ENCODE assay signal across 15 mouse cellular contexts in the genomic region with DNA sequence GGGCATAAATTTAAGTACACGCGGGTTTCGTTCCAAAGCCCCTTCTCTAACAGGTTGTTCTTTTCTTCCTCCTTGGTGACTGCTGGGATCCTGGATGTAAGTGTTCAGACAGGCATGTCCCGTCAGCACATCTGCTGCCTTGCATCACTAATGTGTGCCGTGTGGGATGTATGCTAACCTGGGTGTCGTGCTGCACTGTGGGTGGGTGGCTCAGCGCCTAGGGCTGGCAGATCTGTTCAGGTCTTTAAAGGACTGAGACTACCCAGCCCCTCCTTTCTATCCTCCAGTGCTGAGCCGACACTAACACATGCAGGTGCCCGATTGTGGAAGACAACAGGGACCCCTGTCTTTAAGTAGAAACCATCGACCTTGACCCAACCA. TPM values are rescaled to one million over a fixed set of nuclear protein-coding genes. Genes with fewer than 3 reads are reported as not detected.
DNase-seq lines count a peak whose midpoint lies in the region; ATAC-seq and TF ChIP-seq lines count a peak whose summit lies in the region.
"Had no signal": no experiment of that assay in that cellular context is flagged by ENCODE, and none has a peak within 500 bp of the region (broad histone marks: within the 10 kb centered on the region; RNA-seq: fewer than 3 reads in every experiment).

No protein-coding gene starts in this region.

- WGBS in forebrain, embryonic 10.5 days = 85% methylated on average over 10 of the region's 10 CpGs
- WGBS in forebrain, embryonic 11.5 days = 78% methylated on average over 10 of the region's 10 CpGs
- 48% methylated on average over 10 of the region's 10 CpGs for WGBS in liver, embryonic 14.5 days (ENCODE audit: insufficient replicate concordance)
- WGBS in hindbrain, embryonic 10.5 days = 76% methylated on average over 10 of the region's 10 CpGs
- WGBS in kidney, adult 2 months = 68% methylated on average over 10 of the region's 10 CpGs

- no peaks in the 10 kb centered on the region for H3K27me3 ChIP-seq in forebrain, embryonic 10.5 days (ENCODE audit: poor library complexity, severe bottlenecking)
- H3K27me3 ChIP-seq in forebrain, embryonic 11.5 days (ENCODE audit: control insufficient read depth, insufficient read depth, low read length) = no peaks in the 10 kb centered on the region
- H3K27me3 ChIP-seq in liver, embryonic 14.5 days (ENCODE audit: control insufficient read depth, insufficient read depth, low read length) = no peaks in the 10 kb centered on the region
- no peaks in the 10 kb centered on the region for H3K27me3 ChIP-seq in hindbrain, embryonic 10.5 days (ENCODE audit: insufficient read depth, poor library complexity, severe bottlenecking)
- no peaks in the 10 kb centered on the region for H3K27me3 ChIP-seq in kidney, adult 2 months (replicated peaks; ENCODE audit: control insufficient read depth, insufficient read depth, low read length)
- H3K27me3 ChIP-seq: embryonic facial prominence, embryonic 12.5 days; limb, embryonic 13.5 days had no signal

- no peaks in the 10 kb centered on the region for H3K4me1 ChIP-seq in forebrain, embryonic 10.5 days
- no peaks in the 10 kb centered on the region for H3K4me1 ChIP-seq in forebrain, embryonic 11.5 days (replicated peaks; ENCODE audit: control insufficient read depth, insufficient read depth, low read length)
- H3K4me1 ChIP-seq in liver, embryonic 14.5 days (replicated peaks; ENCODE audit: control insufficient read depth in 2 of 2, insufficient read depth in 2 of 2, low read length in 1 of 2) = peaks cover 22 to 31% of the 10 kb centered on the region in 2 experiments
- H3K4me1 ChIP-seq in hindbrain, embryonic 10.5 days (replicated peaks) = peaks cover 3% of the 10 kb centered on the region; the same call in 1 of the 2 replicates
- no peaks in the 10 kb centered on the region for H3K4me1 ChIP-seq in kidney, adult 2 months (ENCODE audit: control insufficient read depth, insufficient read depth, low read length)
- H3K4me1 ChIP-seq: embryonic facial prominence, embryonic 12.5 days had no signal

- no peak for TF ChIP-seq EP300 in liver, embryonic 14.5 days (IDR thresholded peaks at IDR 0.05; ENCODE audit: low read depth)

- H3K9me3 ChIP-seq in forebrain, embryonic 10.5 days = no peaks in the 10 kb centered on the region
- no peaks in the 10 kb centered on the region for H3K9me3 ChIP-seq in forebrain, embryonic 11.5 days (ENCODE audit: control insufficient read depth, low read length)
- H3K9me3 ChIP-seq in liver, embryonic 14.5 days (ENCODE audit: control insufficient read depth, low read length) = no peaks in the 10 kb centered on the region
- no peaks in the 10 kb centered on the region for H3K9me3 ChIP-seq in hindbrain, embryonic 10.5 days
- H3K9me3 ChIP-seq: embryonic facial prominence, embryonic 12.5 days; limb, embryonic 13.5 days had no signal

- H3K4me2 ChIP-seq in forebrain, embryonic 11.5 days (ENCODE audit: low read depth, low read length, severe bottlenecking) = no peak overlapping the region
- H3K4me2 ChIP-seq in liver, embryonic 14.5 days (ENCODE audit: low read depth) = peak overlapping the region; percentile 60
- H3K4me2 ChIP-seq: embryonic facial prominence, embryonic 12.5 days; limb, embryonic 13.5 days had no signal

- H3K9ac ChIP-seq in forebrain, embryonic 11.5 days (ENCODE audit: low read length) = no peak overlapping the region
- peak overlapping the region; percentile 48 for H3K9ac ChIP-seq in liver, embryonic 14.5 days (replicated peaks)
- H3K9ac ChIP-seq: embryonic facial prominence, embryonic 12.5 days; limb, embryonic 13.5 days had no signal

- TF ChIP-seq POLR2A in kidney, adult 2 months (IDR thresholded peaks at IDR 0.05; ENCODE audit: low read depth, low read length) = no peak

- H3K4me3 ChIP-seq in forebrain, embryonic 10.5 days = no peak overlapping the region
- H3K4me3 ChIP-seq in forebrain, embryonic 11.5 days (ENCODE audit: low read depth, low read length) = no peak overlapping the region
- peak overlapping the region; percentile 19 to 26; a peak in 2 of 4 replicates for H3K4me3 ChIP-seq in liver, embryonic 14.5 days (ENCODE audit: insufficient read depth in 1 of 2, low read depth in 2 of 2, low read length in 2 of 2)
- no peak overlapping the region for H3K4me3 ChIP-seq in hindbrain, embryonic 10.5 days
- H3K4me3 ChIP-seq in kidney, adult 2 months (ENCODE audit: insufficient read depth, low read depth, low read length) = no peak overlapping the region
- H3K4me3 ChIP-seq: embryonic facial prominence, embryonic 12.5 days; limb, embryonic 13.5 days had no signal

- no peak for TF ChIP-seq CTCF in liver, embryonic 14.5 days (IDR thresholded peaks at IDR 0.05; ENCODE audit: low read depth)
- no peak for TF ChIP-seq CTCF in kidney, adult 2 months (conservative IDR thresholded peaks at IDR 0.05; ENCODE audit: insufficient read depth, insufficient read length, low read depth, low read length)

- DNase-seq in forebrain, embryonic 10.5 days (ENCODE audit: extremely low spot score, low spot score) = no peak
- no peak for DNase-seq in forebrain, embryonic 11.5 days (ENCODE audit: low spot score)
- DNase-seq in brain, adult 2 months (ENCODE audit: low read depth, low spot score) = peak; percentile 87
- DNase-seq in layer of hippocampus, postnatal 36 days = peak; percentile 37 to 45
- no peak for DNase-seq in liver, embryonic 14.5 days (ENCODE audit: low read depth in 3 of 3, low spot score in 3 of 3)
- no peak for DNase-seq in hindbrain, embryonic 10.5 days (ENCODE audit: low spot score)
- DNase-seq in kidney, adult 2 months = no peak
- DNase-seq: adrenal gland, adult 2 months; cerebellum, adult 11-12 months; heart, postnatal 14 days; kidney, adult 8-10 months; thymus, postnatal 36 days had no signal

- H3K36me3 ChIP-seq in forebrain, embryonic 10.5 days (replicated peaks) = 0 out of 2 replicates have a peak, but pooled peaks cover 5% of the 10 kb centered on the region
- no peaks in the 10 kb centered on the region for H3K36me3 ChIP-seq in forebrain, embryonic 11.5 days (ENCODE audit: control insufficient read depth, insufficient read depth, low read length)
- H3K36me3 ChIP-seq in liver, embryonic 14.5 days (replicated peaks; ENCODE audit: control insufficient read depth, insufficient read depth, low read depth) = no peaks in the 10 kb centered on the region
- peaks cover 5% of the 10 kb centered on the region; the same call in 1 of the 2 replicates for H3K36me3 ChIP-seq in hindbrain, embryonic 10.5 days
- H3K36me3 ChIP-seq in kidney, adult 2 months (ENCODE audit: control insufficient read depth, insufficient read depth, low read length) = no peaks in the 10 kb centered on the region
- H3K36me3 ChIP-seq: embryonic facial prominence, embryonic 12.5 days; limb, embryonic 13.5 days had no signal

- no peak for ATAC-seq in forebrain, embryonic 11.5 days (replicated peaks; ENCODE audit: low FRiP score)
- peak; percentile 56 for ATAC-seq in liver, embryonic 14.5 days (ENCODE audit: insufficient read depth)
- ATAC-seq in megakaryocyte progenitor cell, adult 5-6 weeks (replicated peaks; ENCODE audit: poor library complexity) = no peak

- H3K27ac ChIP-seq in forebrain, embryonic 10.5 days = 0 out of 2 replicates have a peak overlapping the region, but pooled peaks have one; percentile 7
- H3K27ac ChIP-seq in forebrain, embryonic 11.5 days (ENCODE audit: low read depth, low read length) = no peak overlapping the region
- H3K27ac ChIP-seq in liver, embryonic 14.5 days = peak overlapping the region; percentile 81
- H3K27ac ChIP-seq in hindbrain, embryonic 10.5 days = no peak overlapping the region
- no peak overlapping the region for H3K27ac ChIP-seq in kidney, adult 2 months (ENCODE audit: insufficient read depth, low read depth, low read length)
- H3K27ac ChIP-seq: embryonic facial prominence, embryonic 12.5 days; limb, embryonic 13.5 days had no signal

RNA-seq across cellular contexts. Expression of a gene that starts 25.1 kb away (rescaled TPM):
- polyA plus RNA-seq in forebrain, embryonic 10.5 days (2016; fragmentation: Nextera tagmentation; extraction: Ambion mirVana) = 67.3 and 70.7 TPM in 2 replicates
- 56.5 and 59.4 TPM in 2 replicates for polyA plus RNA-seq in forebrain, embryonic 11.5 days (2014; fragmentation: Nextera tagmentation; extraction: Ambion mirVana)
- 10 to 100 TPM; 32.7 to 33.7 TPM for total RNA-seq in layer of hippocampus, postnatal 36 days (2021)
- 6.0 and 11.6 TPM in 2 replicates for polyA plus RNA-seq in liver, embryonic 14.5 days (2012; rRNA removed)
- polyA plus RNA-seq in liver, embryonic 14.5 days (2014; fragmentation: Nextera tagmentation; extraction: Ambion mirVana) = 70.5 and 71.5 TPM in 2 replicates
- total RNA-seq in megakaryocyte progenitor cell, adult 5-6 weeks (2015) = 49.4 and 58.9 TPM in 2 replicates
- total RNA-seq in megakaryocyte progenitor cell, adult 5-6 weeks (2017) = 22.9 and 33.4 TPM in 2 replicates
- 61.2 and 69.7 TPM in 2 replicates for polyA plus RNA-seq in hindbrain, embryonic 10.5 days (2016; fragmentation: Nextera tagmentation; extraction: Ambion mirVana)
- polyA plus RNA-seq in kidney, adult 2 months (2012; rRNA removed) = 13.3 and 14.3 TPM in 2 replicates

RNA-seq across cellular contexts. Expression of a gene that starts 29.4 kb away (rescaled TPM):
- polyA plus RNA-seq in forebrain, embryonic 10.5 days (2016; fragmentation: Nextera tagmentation; extraction: Ambion mirVana) = 225 TPM in 2 replicates
- polyA plus RNA-seq in forebrain, embryonic 11.5 days (2014; fragmentation: Nextera tagmentation; extraction: Ambion mirVana) = 201 and 211 TPM in 2 replicates
- 100 to 1,000 TPM; 135 to 145 TPM for total RNA-seq in layer of hippocampus, postnatal 36 days (2021)
- 43.4 and 47.0 TPM in 2 replicates for polyA plus RNA-seq in liver, embryonic 14.5 days (2012; rRNA removed)
- 132 and 133 TPM in 2 replicates for polyA plus RNA-seq in liver, embryonic 14.5 days (2014; fragmentation: Nextera tagmentation; extraction: Ambion mirVana)
- total RNA-seq in megakaryocyte progenitor cell, adult 5-6 weeks (2015) = 163 and 190 TPM in 2 replicates
- 128 and 149 TPM in 2 replicates for total RNA-seq in megakaryocyte progenitor cell, adult 5-6 weeks (2017)
- 176 and 214 TPM in 2 replicates for polyA plus RNA-seq in hindbrain, embryonic 10.5 days (2016; fragmentation: Nextera tagmentation; extraction: Ambion mirVana)
- 126 and 145 TPM in 2 replicates for polyA plus RNA-seq in kidney, adult 2 months (2012; rRNA removed)

Comparison
In these comparisons a context has a peak if more than half of its experiments do, and no peak if none do; other contexts are left out.
1. H3K27ac ChIP-seq: peak in forebrain, embryonic 10.5 days (single experiment) and liver, embryonic 14.5 days (single experiment); none in forebrain, embryonic 11.5 days (single experiment), hindbrain, embryonic 10.5 days (single experiment) and kidney, adult 2 months (single experiment).
2. DNase-seq: peak in brain, adult 2 months (single experiment) and layer of hippocampus, postnatal 36 days (2 of 2); none in forebrain, embryonic 10.5 days (single experiment), forebrain, embryonic 11.5 days (single experiment), liver, embryonic 14.5 days (0 of 3), hindbrain, embryonic 10.5 days (single experiment) and kidney, adult 2 months (single experiment).
3. H3K4me3 ChIP-seq: peak in liver, embryonic 14.5 days (2 of 2); none in forebrain, embryonic 10.5 days (single experiment), forebrain, embryonic 11.5 days (single experiment), hindbrain, embryonic 10.5 days (single experiment) and kidney, adult 2 months (single experiment).